Mouse (Mus musculus): Measurements from ENCODE around the gene Aptx. TPM values are rescaled to one million over a fixed set of nuclear protein-coding genes. Genes with fewer than 3 reads are reported as not detected.

Gene Aptx
- polyA plus RNA-seq, 1 experiment from 2014 or later, result 54.0 TPM

GRCm38 (mm10) chr4:40701796-40702195 is 1.2 kb downstream of the Aptx start:
- Histone ChIP-seq H3K4me3 (peak overlapping the region; percentile 58), H3K4me1 (peaks cover 31% of the 10 kb centered on the region), H3K36me3 (ENCODE audit: poor library complexity, severe bottlenecking) (0 out of 2 replicates have a peak, but pooled peaks cover 4% of the 10 kb centered on the region), H3K4me2 (peak overlapping the region; percentile 76), H3K9ac (peak overlapping the region; percentile 73), H3K27ac (no peak overlapping the region), H3K9me3 (replicated peaks) (no peaks in the 10 kb centered on the region), H3K27me3 (no peaks in the 10 kb centered on the region)
- no peak for ATAC-seq
- 92% methylated on average over 3 of the region's 3 CpGs for WGBS

GRCm38 (mm10) chr4:40700216-40700615 is 2.8 kb downstream of the Aptx start:
- Histone ChIP-seq H3K27ac (no peak overlapping the region), H3K4me3 (no peak overlapping the region), H3K9ac (no peak overlapping the region), H3K9me3 (replicated peaks) (no peaks in the 10 kb centered on the region), H3K27me3 (no peaks in the 10 kb centered on the region), H3K4me1 (peaks cover 31% of the 10 kb centered on the region), H3K36me3 (ENCODE audit: poor library complexity, severe bottlenecking) (peaks cover 18% of the 10 kb centered on the region), H3K4me2 (no peak overlapping the region)
- WGBS, result 88% methylated on average over 8 of the region's 8 CpGs
- ATAC-seq, result no peak

GRCm38 (mm10) chr4:40697059-40697458 is 5.9 kb downstream of the Aptx start:
- H3K9me3 ChIP-seq (replicated peaks), result no peaks in the 10 kb centered on the region
- ATAC-seq, result no peak
- peaks cover 47% of the 10 kb centered on the region for H3K36me3 ChIP-seq (ENCODE audit: poor library complexity, severe bottlenecking)
- no peaks in the 10 kb centered on the region for H3K27me3 ChIP-seq
- peaks cover 18% of the 10 kb centered on the region for H3K4me1 ChIP-seq
- WGBS, result 90% methylated on average over 7 of the region's 7 CpGs
- no peak overlapping the region for H3K9ac ChIP-seq
- H3K4me3 ChIP-seq, result no peak overlapping the region
- H3K27ac ChIP-seq, result no peak overlapping the region
- no peak overlapping the region for H3K4me2 ChIP-seq

- no peak for ATAC-seq
- Histone ChIP-seq H3K9ac (no peak overlapping the region), H3K36me3 (ENCODE audit: poor library complexity, severe bottlenecking) (peaks cover 81% of the 10 kb centered on the region), H3K27me3 (no peaks in the 10 kb centered on the region), H3K4me1 (no peaks in the 10 kb centered on the region), H3K4me3 (no peak overlapping the region), H3K4me2 (no peak overlapping the region), H3K27ac (no peak overlapping the region), H3K9me3 (replicated peaks) (no peaks in the 10 kb centered on the region)
- 90% methylated on average over 11 of the region's 11 CpGs for WGBS
These were observed 11.9 kb downstream of the Aptx start for GRCm38 (mm10) chr4:40691100-40691499.

GRCm38 (mm10) chr4:40683306-40683705 is 19.7 kb downstream of the Aptx start:
- H3K9ac ChIP-seq, result no peak overlapping the region
- H3K27ac ChIP-seq, result no peak overlapping the region
- H3K4me1 ChIP-seq, result no peaks in the 10 kb centered on the region
- 81% methylated on average over 2 of the region's 2 CpGs for WGBS
- no peak overlapping the region for H3K4me3 ChIP-seq
- H3K27me3 ChIP-seq, result no peaks in the 10 kb centered on the region
- ATAC-seq, result no peak
- no peak overlapping the region for H3K4me2 ChIP-seq
- no peaks in the 10 kb centered on the region for H3K9me3 ChIP-seq (replicated peaks)
- H3K36me3 ChIP-seq (ENCODE audit: poor library complexity, severe bottlenecking), result peaks cover 36% of the 10 kb centered on the region

GRCm38 (mm10) chr4:40682359-40682758 is 20.6 kb downstream of the Aptx start:
- no peak overlapping the region for H3K27ac ChIP-seq
- no peak overlapping the region for H3K4me3 ChIP-seq
- no peaks in the 10 kb centered on the region for H3K4me1 ChIP-seq
- 95% methylated on average over 5 of the region's 5 CpGs for WGBS
- no peak overlapping the region for H3K4me2 ChIP-seq
- H3K9me3 ChIP-seq (replicated peaks), result no peaks in the 10 kb centered on the region
- H3K9ac ChIP-seq, result no peak overlapping the region
- ATAC-seq, result peak; percentile 7; the same call in 1 of the 2 replicates
- peaks cover 29% of the 10 kb centered on the region for H3K36me3 ChIP-seq (ENCODE audit: poor library complexity, severe bottlenecking)
- H3K27me3 ChIP-seq, result 0 out of 2 replicates have a peak, but pooled peaks cover 3% of the 10 kb centered on the region

GRCm38 (mm10) chr4:40681908-40682307 is 21.1 kb downstream of the Aptx start:
- ATAC-seq, result peak; percentile 36
- H3K4me3 ChIP-seq, result no peak overlapping the region
- H3K9me3 ChIP-seq (replicated peaks), result no peaks in the 10 kb centered on the region
- H3K4me2 ChIP-seq, result no peak overlapping the region
- peaks cover 26% of the 10 kb centered on the region for H3K36me3 ChIP-seq (ENCODE audit: poor library complexity, severe bottlenecking)
- H3K27me3 ChIP-seq, result 0 out of 2 replicates have a peak, but pooled peaks cover 3% of the 10 kb centered on the region
- 0 out of 2 replicates have a peak, but pooled peaks cover under 1% of the 10 kb centered on the region for H3K4me1 ChIP-seq
- H3K9ac ChIP-seq, result no peak overlapping the region
- no peak overlapping the region for H3K27ac ChIP-seq
- WGBS, result 22% methylated on average over 3 of the region's 3 CpGs

GRCm38 (mm10) chr4:40680250-40680860 is 22.6 kb downstream of the Aptx start:
- 57% methylated on average over 5 of the region's 5 CpGs for WGBS
- no peak for ATAC-seq
- Histone ChIP-seq H3K9ac (no peak overlapping the region), H3K4me3 (no peak overlapping the region), H3K9me3 (replicated peaks) (no peaks in the 10 kb centered on the region), H3K27me3 (0 out of 2 replicates have a peak, but pooled peaks cover 3% of the 10 kb centered on the region), H3K4me1 (peaks cover 8% of the 10 kb centered on the region), H3K4me2 (no peak overlapping the region), H3K27ac (no peak overlapping the region), H3K36me3 (ENCODE audit: poor library complexity, severe bottlenecking) (peaks cover 10% of the 10 kb centered on the region)

GRCm38 (mm10) chr4:40677132-40677531 is 25.9 kb downstream of the Aptx start:
- ATAC-seq, result peak; percentile 19; the same call in 1 of the 2 replicates
- WGBS, result 49% methylated on average over 5 of the region's 5 CpGs
- H3K4me2 ChIP-seq, result no peak overlapping the region

GRCm38 (mm10) chr4:40676338-40676737 is 26.7 kb downstream of the Aptx start:
- 0 out of 2 replicates have a peak, but pooled peaks have one; percentile 23 for ATAC-seq
- WGBS, result 13% methylated on average over 14 of the region's 14 CpGs

More at GRCm38 (mm10) chr4:40677132-40677531, 25.9 kb downstream of the Aptx start:
- H3K4me3 ChIP-seq, result no peak overlapping the region
- H3K9me3 ChIP-seq (replicated peaks), result no peaks in the 10 kb centered on the region
- no peak overlapping the region for H3K9ac ChIP-seq
- peaks cover 8% of the 10 kb centered on the region for H3K4me1 ChIP-seq
- no peaks in the 10 kb centered on the region for H3K36me3 ChIP-seq (ENCODE audit: poor library complexity, severe bottlenecking)
- H3K27me3 ChIP-seq, result 0 out of 2 replicates have a peak, but pooled peaks cover 3% of the 10 kb centered on the region
- H3K27ac ChIP-seq, result no peak overlapping the region

GRCm38 (mm10) chr4:40673526-40673925 is 29.5 kb downstream of the Aptx start:
- H3K27me3 ChIP-seq, result 0 out of 2 replicates have a peak, but pooled peaks cover 3% of the 10 kb centered on the region
- H3K4me1 ChIP-seq, result peaks cover 8% of the 10 kb centered on the region
- H3K9me3 ChIP-seq (replicated peaks), result no peaks in the 10 kb centered on the region
- no peak overlapping the region for H3K4me3 ChIP-seq
- H3K4me2 ChIP-seq, result no peak overlapping the region
- no peak overlapping the region for H3K27ac ChIP-seq
- 94% methylated on average over 5 of the region's 5 CpGs for WGBS
- ATAC-seq, result no peak
- no peak overlapping the region for H3K9ac ChIP-seq
- no peaks in the 10 kb centered on the region for H3K36me3 ChIP-seq (ENCODE audit: poor library complexity, severe bottlenecking)

More at GRCm38 (mm10) chr4:40676338-40676737, 26.7 kb downstream of the Aptx start:
- Histone ChIP-seq H3K9me3 (replicated peaks) (no peaks in the 10 kb centered on the region), H3K36me3 (ENCODE audit: poor library complexity, severe bottlenecking) (no peaks in the 10 kb centered on the region), H3K27ac (no peak overlapping the region), H3K4me3 (peak overlapping the region; percentile 7; the same call in 1 of the 2 replicates), H3K9ac (no peak overlapping the region), H3K27me3 (0 out of 2 replicates have a peak, but pooled peaks cover 3% of the 10 kb centered on the region), H3K4me1 (peaks cover 8% of the 10 kb centered on the region), H3K4me2 (peak overlapping the region; percentile 42)

GRCm38 (mm10) chr4:40666237-40667012 is 36.6 kb downstream of the Aptx start:
- H3K4me3 ChIP-seq, result no peak overlapping the region
- WGBS, result 87% methylated on average over 9 of the region's 9 CpGs

More at GRCm38 (mm10) chr4:40666237-40667012, 36.6 kb downstream of the Aptx start:
- H3K9ac ChIP-seq, result no peak overlapping the region
- H3K27ac ChIP-seq, result no peak overlapping the region
- no peaks in the 10 kb centered on the region for H3K36me3 ChIP-seq (ENCODE audit: poor library complexity, severe bottlenecking)
- H3K4me2 ChIP-seq, result no peak overlapping the region
- ATAC-seq, result no peak
- H3K4me1 ChIP-seq, result no peaks in the 10 kb centered on the region
- H3K27me3 ChIP-seq, result no peaks in the 10 kb centered on the region
- 0 out of 2 replicates have a peak, but pooled peaks cover 5% of the 10 kb centered on the region for H3K9me3 ChIP-seq (replicated peaks)

Measured in forebrain, embryonic 13.5 days (tissue).